Mouse (Mus musculus): Measurements from ENCODE around the gene Mfsd1. TPM values are rescaled to one million over a fixed set of nuclear protein-coding genes. Genes with fewer than 3 reads are reported as not detected.

Mfsd1 gene
- 10 to 100 TPM; 35.0 to 44.5 (median 35.5) TPM for polyA plus RNA-seq (2017; shearing (Covaris generic))

DNA sequence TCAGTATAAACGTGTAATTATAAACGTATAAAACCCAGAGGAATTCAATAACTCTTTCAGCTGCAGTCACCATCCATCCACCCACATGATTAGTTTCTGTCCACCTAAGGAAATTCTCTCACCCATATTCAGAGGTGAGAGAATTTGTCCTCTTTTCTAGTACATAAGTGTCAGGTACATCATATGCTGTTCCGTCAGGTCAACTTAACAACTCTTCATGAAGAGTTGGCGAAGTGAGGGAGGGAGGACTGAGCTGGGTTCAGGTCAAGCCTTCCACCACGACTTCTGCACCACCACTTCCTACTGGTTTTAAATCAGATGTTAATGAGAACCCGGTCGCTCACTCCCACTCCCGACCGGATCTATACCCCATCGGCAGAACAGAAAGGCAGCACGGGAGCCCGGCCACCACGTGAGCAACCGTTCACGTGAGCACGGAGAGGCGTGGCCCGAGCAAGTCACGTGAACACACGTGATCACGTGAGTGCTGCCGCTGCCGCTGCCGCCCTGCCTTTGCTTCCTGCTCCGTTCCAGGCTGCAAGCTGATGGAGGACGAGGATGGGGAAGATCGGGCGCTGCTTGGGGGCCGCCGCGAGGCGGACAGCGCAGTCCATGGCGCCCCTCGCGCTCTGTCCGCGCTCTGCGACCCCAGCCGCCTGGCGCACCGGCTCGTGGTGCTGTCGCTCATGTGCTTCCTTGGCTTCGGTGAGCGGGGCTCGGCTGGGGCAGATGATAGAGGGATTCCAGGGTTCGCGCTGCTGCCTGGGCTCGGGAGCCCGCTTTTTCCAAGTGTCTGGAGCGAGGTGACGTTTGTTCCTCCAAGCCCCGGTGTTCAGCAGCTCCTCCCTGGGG, at the start of gene Mfsd1:
Gene Mfsd1, plus strand, starts transcription at position 469 of the 852 bp plus-strand sequence.
- peak; percentile 80 for ATAC-seq

DNA sequence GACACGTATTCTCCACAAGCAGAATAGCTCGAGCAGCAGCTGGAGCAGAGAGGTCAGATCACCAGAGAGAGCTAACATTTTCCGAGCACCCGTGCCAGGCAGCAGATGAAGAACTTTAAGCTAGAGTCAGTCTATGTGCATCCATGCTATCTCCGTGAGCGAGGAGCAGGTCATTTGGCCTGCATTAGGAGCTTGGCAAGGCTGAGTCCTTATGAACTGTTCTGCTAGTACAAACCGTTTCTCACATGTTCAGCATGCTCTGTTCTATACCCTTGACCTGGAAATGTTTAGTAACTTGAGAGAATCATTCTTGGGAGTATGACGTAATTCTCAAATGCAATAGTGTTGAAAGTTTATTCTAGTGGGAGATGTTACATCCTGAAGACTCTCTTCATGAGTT, 38.9 kb upstream of the Mfsd1 start:
- no peak for ATAC-seq

DNA sequence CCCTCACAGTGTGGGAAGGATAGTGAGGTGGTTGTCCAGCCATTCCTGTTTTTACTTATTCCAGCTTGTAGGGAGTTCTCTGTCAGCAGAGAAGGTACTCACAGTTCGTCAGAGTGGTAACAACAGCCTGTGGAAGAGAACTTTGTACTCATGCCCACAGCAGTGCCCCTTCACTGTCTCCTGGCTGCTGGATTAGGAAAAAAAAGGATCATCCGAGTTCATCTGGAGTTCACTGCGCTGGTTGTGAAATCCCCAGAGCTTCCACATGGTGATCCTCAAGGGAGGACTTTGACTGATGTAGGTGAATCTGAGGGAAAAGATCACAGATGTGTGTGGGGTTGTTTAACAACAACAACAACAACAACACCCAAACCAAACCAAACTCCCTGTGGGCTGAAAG, 31.3 kb upstream of the Mfsd1 start:
- no peak for ATAC-seq

DNA sequence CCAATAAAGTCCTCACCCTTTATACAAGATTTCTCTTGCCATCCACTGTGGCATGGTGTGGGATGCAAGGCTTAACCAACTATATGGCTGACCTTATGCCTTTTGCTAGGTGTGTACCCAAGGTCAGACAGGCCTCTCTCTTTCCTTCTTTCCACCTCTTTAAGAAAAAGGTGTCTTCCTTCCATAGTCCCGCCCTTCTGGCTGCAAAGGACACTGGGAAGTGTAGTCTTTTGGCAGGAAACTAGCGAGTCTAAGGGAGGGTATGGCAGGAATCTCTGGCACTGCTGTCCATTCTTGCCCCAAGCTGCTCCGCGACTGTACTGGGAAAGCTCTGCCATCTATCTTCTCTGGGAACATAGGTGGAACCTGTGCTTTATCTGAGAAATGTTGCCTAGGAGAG, 29.3 kb upstream of the Mfsd1 start:
- no peak for ATAC-seq

DNA sequence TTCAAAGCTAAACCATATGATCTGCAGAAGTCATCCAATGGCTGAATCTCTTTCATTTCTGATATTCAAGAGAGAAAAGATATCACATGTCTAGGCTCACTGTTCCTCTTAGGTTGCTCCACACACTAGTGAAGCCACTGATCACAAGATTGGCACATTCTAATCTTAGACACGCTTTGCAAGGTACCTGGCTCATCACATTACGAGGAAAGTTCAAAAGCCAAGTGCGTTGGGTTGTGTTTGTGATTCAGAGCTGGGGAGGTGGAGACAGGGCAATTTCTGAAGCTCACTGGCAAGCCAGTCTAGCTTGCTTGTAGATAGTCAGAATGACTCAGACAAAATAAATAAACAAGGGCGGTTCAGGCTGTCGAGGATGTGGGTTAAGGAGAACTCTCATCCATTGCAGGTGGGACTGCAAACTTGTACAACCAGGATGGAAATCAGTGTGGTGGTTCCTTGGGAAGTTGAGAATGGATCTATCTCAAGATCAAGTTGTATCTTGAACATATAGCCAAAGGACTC, 28.6 kb upstream of the Mfsd1 start:
- ATAC-seq: no peak

DNA sequence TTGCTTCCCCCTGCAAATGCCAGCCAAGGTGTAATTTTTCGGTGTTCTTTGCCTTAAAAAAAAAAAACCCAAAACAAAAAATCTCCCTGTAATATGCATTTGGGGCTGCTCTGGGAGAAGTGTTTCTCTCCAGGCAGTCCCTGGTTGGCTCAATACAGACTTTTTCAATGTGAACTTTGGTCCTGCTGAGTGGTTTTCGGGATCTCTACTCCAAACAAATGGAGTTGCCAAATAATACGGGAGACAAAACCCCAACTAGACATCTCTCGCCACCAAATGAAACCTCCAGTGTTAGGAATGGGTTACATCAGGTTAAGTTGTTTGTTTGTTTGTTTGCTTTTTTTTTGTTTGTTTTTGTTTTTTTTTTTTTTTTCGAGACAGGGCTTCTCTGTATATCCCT, 27.3 kb upstream of the Mfsd1 start:
- ATAC-seq: no peak

DNA sequence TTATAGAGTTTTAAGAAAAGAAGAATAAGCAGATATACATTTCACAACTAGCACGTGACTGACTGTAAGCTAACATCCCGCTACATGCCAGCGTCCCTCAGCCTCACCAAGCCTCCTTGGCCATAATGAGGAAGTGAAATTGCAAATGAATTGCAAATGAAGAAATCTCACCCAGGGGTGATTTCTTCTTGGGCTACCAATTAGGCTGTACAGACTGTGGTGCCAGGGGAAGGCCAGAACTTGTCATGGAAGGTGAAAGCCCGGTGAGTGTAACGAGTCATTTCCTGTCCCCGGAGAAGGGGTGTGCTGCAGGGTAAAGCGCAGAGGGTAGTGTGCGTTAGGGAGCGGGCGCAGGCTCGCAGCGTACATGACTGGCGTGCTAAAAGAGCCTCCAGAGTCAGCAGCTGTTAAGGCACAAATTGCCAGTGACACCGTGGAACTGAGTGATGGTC, 25.3 kb upstream of the Mfsd1 start:
- peak; percentile 25 for ATAC-seq

DNA sequence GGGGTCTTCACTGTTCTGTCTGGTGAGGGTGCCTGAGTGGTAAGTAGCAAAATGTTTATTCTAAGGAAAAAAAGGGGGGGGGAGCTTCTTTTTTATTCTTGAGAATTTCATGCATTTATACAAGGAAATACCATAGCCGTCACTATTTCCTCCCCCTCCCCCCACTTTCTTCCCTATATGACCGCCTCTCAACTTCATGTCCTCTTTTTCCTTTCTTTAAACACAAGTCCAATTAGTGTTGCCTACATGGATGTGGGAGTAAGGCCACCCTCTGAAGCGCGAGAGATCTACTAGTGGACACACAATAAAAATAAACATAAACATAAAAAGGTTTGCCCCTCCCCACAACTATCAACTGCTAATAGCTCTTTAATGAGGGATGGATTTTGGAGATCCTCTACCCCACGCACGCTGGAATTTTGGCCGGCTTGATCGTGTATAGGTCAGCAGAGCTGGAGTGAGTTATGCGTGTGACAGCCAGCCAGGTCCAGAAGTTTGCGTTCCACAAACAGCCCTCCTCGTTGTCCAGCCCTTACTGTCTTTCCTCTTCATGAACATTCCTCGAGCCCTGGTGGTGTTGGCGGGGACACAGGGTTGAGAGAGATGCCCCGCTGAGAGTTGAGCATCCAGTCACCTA, 24.7 kb upstream of the Mfsd1 start:
- no peak for ATAC-seq

DNA sequence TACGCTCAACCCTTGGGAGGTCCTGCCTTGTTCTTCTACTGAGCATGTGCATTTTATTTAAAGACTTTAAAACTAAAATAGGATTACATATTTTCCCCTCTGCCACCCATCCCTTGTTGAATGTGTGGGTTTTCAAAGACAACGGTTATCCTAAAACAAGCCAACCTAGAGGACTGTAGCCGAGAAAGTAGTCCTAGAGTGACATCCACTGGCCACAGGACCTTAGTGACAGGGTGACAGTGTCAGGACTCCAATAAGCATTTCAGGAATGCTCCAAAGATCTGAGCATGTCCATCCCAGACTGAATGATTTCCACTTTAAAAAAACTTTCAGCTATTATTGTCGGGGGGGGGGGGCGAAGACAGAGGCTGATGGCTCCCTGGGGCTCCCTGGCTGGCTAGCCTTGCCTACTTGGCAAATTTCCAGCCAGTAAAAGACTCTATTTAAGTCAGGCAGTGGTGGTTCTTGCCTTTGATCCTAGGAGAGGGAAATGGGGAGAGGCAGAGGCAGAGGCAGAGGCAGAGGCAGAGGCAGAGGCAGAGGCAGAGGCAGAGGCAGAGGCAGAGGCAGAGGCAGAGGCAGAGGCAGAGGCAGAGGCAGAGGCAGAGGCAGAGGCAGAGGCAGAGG, 17.7 kb upstream of the Mfsd1 start:
- no peak for ATAC-seq

DNA sequence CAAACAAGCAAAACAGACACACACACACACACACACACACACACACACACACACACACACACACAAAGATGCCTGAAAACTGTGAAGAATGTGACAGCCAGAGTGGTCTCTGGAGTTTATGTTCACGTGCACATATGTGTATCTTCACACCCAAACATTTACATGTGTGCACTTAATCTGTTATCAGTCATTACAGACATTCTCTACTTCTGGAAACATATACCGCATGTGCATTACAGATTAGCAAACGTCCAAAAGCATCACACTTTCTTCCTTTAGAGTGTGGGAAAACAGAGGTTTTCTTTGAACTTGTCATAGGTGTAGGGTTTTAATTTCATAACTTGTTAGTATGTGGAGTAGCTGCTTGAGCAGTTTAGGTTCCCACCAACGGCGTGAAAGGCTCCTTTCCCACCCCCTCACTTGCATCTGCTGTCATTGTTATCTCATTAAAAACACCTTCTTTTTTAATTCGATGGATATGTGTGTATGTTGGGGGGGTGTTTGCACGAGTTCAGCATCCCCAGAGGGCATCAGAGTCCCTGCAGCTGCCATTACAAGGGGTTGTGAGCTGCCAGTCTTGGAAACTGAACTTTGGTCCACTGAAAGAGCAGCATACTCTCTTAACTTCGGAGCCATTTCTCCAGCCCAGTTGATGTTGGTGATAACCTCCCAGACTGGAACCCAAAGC, 16.9 kb upstream of the Mfsd1 start:
- no peak for ATAC-seq

DNA sequence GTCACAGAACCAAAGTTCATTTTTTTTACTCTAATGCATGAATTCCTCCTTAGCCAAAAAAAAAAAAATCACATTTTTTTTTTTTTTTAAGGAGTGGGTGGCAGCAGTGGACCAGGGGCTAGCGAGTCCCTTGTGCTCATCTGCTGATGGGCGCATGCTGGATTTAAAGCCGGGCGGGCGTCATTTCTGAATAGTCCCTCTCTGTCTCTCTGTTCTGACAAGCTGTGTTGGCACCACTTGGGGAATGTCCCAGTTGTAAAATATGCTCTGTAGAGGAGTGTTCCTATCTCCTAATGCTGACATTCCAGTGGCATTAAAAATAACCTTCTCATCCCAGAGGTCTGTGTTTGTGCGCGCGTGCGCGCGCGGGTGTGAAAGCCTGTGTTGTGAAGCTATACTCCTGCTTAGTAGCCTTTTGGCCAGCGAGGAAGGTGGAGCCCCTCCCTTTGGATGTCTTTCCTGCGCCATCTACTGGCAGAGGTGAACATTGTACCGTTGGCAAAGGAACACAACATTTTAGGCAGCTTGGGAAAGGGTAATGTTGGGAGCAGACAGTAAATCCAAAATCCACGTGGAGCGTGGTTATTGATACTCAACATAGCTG, 14.4 kb upstream of the Mfsd1 start:
- ATAC-seq: peak; percentile 83

DNA sequence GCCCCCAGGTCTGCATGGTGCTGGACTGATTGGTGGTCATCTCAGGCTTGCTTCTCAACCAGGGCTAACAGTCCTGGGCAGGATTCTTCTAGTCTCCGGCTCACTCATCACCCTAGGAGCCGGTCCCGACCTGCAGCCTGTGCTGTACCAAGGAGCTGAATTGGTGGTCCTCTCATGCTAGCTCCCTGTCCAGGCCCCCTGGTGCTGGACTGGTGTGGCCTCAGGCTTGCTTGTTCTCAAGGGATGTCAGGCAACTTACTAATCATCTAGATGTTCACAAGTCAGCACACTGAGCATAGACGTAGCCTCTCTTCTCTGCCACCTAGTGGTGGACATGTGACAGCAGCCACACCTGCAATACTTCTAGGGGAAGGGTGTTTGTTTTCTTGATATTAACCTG, 9.6 kb upstream of the Mfsd1 start:
- ATAC-seq: peak; percentile 72

DNA sequence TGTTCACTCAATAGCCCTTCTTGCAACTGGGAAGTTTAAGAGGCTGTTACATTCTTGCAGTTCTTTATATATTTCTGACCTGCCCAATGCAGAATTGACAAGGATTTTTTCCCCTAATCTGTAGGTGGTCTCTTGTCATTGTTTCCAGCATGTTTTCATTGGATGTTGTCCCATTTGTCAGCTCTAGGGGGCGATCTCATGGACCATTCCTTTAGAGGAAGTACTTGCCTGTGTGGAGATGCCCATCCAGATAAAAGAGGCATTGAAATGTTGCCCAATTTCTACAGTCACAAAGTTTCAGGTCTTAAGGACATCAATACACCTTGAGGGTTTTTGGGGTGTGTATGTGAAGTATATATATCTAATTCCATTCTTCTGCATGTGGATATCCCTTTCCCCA, 9.0 kb upstream of the Mfsd1 start:
- no peak for ATAC-seq

DNA sequence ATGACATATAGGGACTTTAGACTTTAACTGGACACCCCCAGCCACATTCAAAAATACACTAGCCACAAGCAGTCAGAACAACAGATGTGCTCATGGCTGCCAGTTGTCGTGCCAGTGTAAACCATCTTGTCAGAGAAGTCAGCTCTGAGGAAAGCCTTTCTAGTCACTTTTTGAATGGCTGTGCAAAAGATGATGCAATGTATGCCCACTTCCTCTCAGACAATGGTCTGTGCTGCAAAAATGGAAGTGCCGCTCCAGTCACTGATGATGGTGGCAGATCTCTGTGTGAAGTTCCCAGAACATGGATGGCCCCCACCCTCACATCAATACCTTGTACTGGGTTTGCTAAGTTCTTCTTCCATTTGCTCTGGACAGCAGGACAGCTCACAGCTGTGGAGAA, 6.3 kb upstream of the Mfsd1 start:
- ATAC-seq: no peak

DNA sequence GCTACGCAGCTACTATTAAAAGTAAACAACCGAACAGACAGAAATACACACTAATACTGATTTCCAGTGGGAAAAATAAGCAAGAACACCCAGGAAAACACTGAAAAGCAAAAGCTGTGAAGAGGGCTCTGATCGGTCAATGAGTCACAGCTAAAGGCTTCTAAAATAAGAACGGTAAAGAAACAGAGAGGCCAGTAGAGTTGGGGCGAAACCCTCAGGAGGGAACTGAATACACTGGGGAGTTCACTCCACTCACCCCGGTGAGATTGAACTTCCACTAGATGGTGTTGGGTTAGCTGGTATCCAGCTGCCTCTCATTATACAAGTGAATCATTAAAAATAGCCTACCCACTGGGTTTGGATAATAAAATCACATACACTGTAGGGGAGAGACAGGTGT, 5.8 kb upstream of the Mfsd1 start:
- no peak for ATAC-seq

DNA sequence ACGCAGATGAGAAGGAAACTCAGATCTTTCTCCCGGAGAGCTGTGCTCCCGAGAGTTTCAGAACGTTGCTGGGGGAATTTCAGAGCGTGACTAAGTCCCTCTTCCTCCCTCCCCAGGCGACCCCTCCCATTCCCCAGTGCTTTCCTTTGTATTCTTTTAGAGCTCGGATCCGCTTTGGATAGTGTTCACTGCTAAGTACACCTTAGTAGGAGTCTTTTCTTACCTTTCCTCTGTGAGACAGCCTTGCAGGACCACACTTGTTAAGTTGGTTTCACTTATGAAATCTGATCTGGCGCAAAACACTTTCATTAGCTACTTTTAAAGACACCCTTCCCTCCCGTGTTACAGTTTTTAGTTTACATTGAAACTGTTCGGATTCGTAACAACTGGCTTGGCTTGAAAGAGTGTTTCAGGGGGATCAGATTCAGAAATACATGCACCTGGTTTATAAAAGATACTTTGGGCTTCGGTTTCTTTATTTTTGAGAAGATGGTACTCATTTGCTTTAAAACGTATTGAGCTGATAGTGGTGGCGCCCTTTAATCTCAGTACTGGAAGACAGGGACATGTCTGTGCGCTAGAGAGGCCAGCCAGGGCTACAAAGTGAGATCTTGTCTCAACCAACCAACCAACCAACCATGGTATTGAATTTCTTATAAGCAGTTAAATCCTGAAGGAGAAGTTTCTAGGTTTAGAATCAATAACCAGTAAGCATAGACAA, 744 bp downstream of the Mfsd1 start:
- ATAC-seq: peak; percentile 21

DNA sequence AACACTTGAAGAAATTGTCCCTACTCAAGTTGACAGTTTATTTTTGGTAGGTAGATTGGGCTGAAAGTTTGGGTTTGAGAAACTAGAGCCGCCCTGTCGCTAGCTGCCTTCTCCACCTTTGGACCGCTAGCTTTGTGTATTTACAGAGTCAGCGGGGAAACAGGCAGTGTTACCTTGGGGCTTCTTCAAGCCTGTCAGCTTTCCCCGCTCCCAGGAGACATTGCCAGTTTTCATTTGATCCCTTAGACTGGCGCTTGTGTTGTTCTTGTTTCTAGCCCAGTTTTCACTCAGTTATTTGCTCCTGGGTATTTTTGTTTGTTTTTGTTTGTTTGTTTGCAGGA, 1.3 kb downstream of the Mfsd1 start:
- no peak for ATAC-seq

DNA sequence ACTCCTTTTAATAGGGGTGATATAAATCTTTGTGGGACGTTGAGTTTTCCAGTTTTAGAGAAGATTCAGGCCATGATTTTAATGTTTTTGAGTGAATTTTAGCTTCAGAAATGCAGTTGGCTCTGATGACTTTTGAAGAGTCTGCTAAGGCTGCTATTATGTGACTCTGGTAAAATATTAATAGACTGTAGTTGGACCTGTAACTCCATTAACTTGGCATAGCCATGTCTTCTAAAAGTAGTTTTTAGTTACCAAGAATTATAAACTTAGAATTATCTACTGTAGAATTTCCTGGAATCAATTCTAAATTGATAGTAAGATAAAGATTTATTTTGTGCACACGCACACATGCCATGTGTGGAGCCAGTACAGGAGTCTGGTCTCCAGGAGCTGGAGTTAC, 4.0 kb downstream of the Mfsd1 start:
- no peak for ATAC-seq

DNA sequence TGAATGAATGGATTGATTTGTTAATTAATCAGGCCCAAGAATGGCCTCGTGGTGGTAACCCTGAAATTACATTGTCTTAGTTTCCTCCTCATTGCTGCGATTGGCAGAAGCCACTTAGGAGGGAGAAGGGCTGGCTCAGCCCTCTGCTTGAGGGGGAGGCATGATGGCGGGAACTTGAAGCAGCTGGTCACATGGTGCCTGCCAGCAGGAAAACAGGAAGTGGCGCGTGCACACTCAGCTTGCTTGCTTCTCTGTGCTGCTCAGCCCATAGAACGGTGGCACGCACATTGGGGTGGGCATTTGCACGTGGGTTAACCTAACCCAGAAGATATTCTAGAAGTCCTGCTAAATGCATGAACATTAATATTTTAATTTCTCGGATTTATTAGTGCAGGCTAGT, 4.9 kb downstream of the Mfsd1 start:
- ATAC-seq: no peak

DNA sequence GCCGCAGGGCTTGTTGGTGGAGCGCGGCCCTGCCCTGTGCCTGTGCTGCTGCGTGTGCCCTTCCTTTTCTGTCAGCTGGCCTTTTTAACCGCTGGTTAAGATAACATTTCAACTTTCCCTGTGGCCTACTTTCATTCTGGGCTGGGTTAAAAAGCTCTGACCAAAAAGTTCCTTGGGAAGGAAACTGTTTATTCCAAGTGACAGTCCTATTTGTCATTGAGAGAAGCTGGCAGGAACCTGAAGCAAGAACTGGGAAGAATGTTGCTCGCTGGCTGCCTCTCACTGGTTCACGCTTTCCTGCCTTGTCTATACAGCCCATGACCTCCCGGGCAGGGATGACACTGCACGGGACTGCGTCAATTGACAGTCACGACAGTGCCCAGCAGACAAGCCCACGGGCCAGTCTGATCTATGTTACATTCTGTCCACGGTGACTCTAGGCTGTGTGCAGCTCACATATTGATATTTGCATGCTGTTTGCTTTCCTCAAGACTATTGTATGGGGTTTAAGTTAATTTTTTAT, 19.1 kb downstream of the Mfsd1 start:
- ATAC-seq: no peak

DNA sequence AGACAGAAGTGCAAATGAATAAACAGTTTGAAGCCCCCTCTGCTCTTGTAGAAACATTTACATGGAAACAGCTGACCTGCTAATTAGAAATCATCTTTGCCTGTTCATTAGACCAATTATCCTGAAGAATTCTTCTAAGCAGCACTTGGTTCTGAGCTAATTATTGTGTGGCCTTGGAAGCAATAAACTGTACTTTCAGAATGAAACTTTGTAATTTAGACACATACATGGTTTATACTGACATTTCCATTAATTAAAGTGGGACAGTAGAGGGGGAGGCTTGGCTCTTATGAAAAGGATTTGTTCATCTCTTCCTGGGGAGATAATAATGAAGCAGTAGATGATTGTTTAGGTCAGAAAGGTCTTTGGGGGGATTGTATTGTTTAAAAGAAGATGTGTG, 35.7 kb downstream of the Mfsd1 start:
- no peak for ATAC-seq

DNA sequence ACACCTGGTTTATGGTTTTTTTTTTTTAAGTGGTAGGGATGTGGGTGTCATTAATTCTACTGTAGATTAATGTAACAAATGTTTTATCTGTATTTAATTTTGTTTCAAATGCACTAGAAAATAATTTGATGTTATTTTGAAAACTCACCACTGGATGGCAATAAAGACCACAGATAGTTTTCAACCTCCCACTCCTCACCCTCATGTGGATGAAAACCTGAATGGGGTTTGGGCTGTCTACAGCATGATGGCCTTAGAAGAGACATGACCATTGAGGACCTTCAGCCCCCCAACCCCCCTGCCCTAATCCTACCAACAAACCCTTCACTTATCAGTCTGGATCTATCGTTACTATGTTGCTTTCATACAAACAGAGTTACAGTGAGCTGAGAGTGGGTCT, 42.1 kb downstream of the Mfsd1 start:
- no peak for ATAC-seq

Data from inflammation-experienced regulatory T-cells, adult 6 months (primary cell).